Mouse (Mus musculus) megakaryocyte, embryonic 14.5 days (primary cell): ENCODE results near the gene Vmn1r18.
"Not testable (repeated sequence)": the region's sequence is repeated elsewhere in the genome, so short reads cannot be mapped to it uniquely, and the experiment has no call there.

ENCODE experiments used
- FLI1 ChIP-seq: IDR thresholded peaks from 2 replicates; pipeline ENCODE4 v1.6.1; 2012; ENCODE audit warnings: low read length, inconsistent platforms, mixed read lengths
- GATA1 ChIP-seq: IDR thresholded peaks from 3 replicates; pipeline ENCODE4 v1.6.1; 2012; ENCODE audit warnings: mixed read lengths, low read length, inconsistent platforms, borderline replicate concordance

DNA sequence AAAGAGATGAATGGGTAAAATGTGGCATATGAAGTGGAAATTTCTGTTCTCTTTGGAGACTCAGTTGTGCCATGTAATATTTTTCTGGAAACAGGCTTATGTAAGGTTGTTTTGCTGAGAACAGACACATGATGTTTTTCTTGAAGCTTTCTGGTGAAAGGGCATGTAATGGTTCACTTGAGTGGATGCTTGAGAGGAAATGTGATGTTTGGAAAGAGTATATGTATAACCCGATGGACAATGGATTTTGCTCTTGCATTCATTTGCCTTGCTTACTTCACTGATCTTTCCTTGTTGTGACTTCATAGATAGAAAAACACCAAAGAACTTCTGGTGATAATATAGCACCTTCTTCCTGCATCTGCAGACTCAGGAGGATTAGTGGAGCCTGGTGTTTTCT is 29.7 kb downstream of the Vmn1r18 start:
- not testable (repeated sequence) for TF ChIP-seq GATA1, FLI1
